Mouse (Mus musculus) embryonic facial prominence, embryonic 13.5 days (tissue): ENCODE measurements around the gene 1700010I14Rik. TPM values are rescaled to one million over a fixed set of nuclear protein-coding genes. Genes with fewer than 3 reads are reported as not detected.

Source experiments
- ATAC-seq: fragments of 200-750 bp; cut with Nextera tagmentation; 2 replicates; pipeline ENCODE4 v1.8.0; 2017; ENCODE audit warnings: low read depth; ENCODE audit not compliant: insufficient number of reproducible peaks, insufficient read depth, low FRiP score, low TSS enrichment
- H3K27ac ChIP-seq: fragments of 300-500 bp; sonication (generic); 2 replicates; pipeline ENCODE4 v1.5.1; 2015; ENCODE audit warnings: moderate library complexity, mild to moderate bottlenecking, inconsistent platforms
- H3K27me3 ChIP-seq: fragments of 300-500 bp; sonication (generic); 2 replicates; pipeline ENCODE4 v1.6.1; 2015; ENCODE audit warnings: mild to moderate bottlenecking, inconsistent platforms
- H3K36me3 ChIP-seq: fragments of 300-500 bp; sonication (generic); 2 replicates; pipeline ENCODE4 v1.6.1; 2015; ENCODE audit warnings: mild to moderate bottlenecking, inconsistent platforms
- H3K4me1 ChIP-seq: fragments of 300-500 bp; sonication (generic); 2 replicates; pipeline ENCODE4 v1.6.1; 2015; ENCODE audit warnings: inconsistent platforms
- H3K4me2 ChIP-seq: fragments of 300-500 bp; sonication (generic); 2 replicates; pipeline ENCODE4 v1.6.1; 2015; ENCODE audit warnings: moderate library complexity, mild to moderate bottlenecking, inconsistent platforms
- H3K4me3 ChIP-seq: fragments of 300-500 bp; sonication (generic); 2 replicates; pipeline ENCODE4 v1.5.1; 2015; ENCODE audit warnings: mild to moderate bottlenecking, inconsistent platforms
- H3K9ac ChIP-seq: fragments of 300-500 bp; sonication (generic); 2 replicates; pipeline ENCODE4 v1.6.1; 2015; ENCODE audit warnings: mild to moderate bottlenecking, inconsistent platforms
- H3K9me3 ChIP-seq: fragments of 300-500 bp; sonication (generic); 2 replicates; pipeline ENCODE4 v1.6.1; 2016; ENCODE audit warnings: inconsistent platforms
- WGBS: fragments of 180-500 bp; shearing (Covaris S2); methylation state at CpG from one replicate; pipeline ENCODE4 v1.1.7; 2015; ENCODE audit warnings: mixed read lengths; 5-methylcytosine and 5-hydroxymethylcytosine counted together
- polyA plus RNA-seq: library from polyadenylated mRNA; unstranded; fragments of >200 nt; fragmentation: Nextera tagmentation; extraction: Ambion mirVana; gene quantifications from 2 replicates; pipeline ENCODE4 v1.2.1, GENCODE M21; 2015

Gene 1700010I14Rik
- polyA plus RNA-seq, 1 experiment from 2014 or later, result 1.00 TPM

GRCm38 (mm10) chr17:9030181-9030580, 42.0 kb downstream of the 1700010I14Rik start:
- H3K27ac ChIP-seq, result no peak overlapping the region
- H3K9me3 ChIP-seq, result no peaks in the 10 kb centered on the region
- H3K9ac ChIP-seq, result no peak overlapping the region
- no peaks in the 10 kb centered on the region for H3K27me3 ChIP-seq
- H3K4me2 ChIP-seq, result no peak overlapping the region
- H3K4me3 ChIP-seq, result no peak overlapping the region
- ATAC-seq, result no peak
- 60% methylated on average over 5 of the region's 5 CpGs for WGBS
- peaks cover 12% of the 10 kb centered on the region for H3K4me1 ChIP-seq
- H3K36me3 ChIP-seq, result no peaks in the 10 kb centered on the region

- Histone ChIP-seq H3K4me1 (peaks cover 12% of the 10 kb centered on the region), H3K4me3 (no peak overlapping the region), H3K27ac (no peak overlapping the region), H3K4me2 (peak overlapping the region; percentile 49), H3K9ac (0 out of 2 replicates have a peak overlapping the region, but pooled peaks have one; percentile 32), H3K36me3 (no peaks in the 10 kb centered on the region), H3K9me3 (no peaks in the 10 kb centered on the region), H3K27me3 (no peaks in the 10 kb centered on the region)
- WGBS, result 14% methylated on average over 24 of the region's 24 CpGs
- ATAC-seq, result peak; percentile 64
Observed at GRCm38 (mm10) chr17:9031241-9032141, 43.4 kb downstream of the 1700010I14Rik start.

DNA sequence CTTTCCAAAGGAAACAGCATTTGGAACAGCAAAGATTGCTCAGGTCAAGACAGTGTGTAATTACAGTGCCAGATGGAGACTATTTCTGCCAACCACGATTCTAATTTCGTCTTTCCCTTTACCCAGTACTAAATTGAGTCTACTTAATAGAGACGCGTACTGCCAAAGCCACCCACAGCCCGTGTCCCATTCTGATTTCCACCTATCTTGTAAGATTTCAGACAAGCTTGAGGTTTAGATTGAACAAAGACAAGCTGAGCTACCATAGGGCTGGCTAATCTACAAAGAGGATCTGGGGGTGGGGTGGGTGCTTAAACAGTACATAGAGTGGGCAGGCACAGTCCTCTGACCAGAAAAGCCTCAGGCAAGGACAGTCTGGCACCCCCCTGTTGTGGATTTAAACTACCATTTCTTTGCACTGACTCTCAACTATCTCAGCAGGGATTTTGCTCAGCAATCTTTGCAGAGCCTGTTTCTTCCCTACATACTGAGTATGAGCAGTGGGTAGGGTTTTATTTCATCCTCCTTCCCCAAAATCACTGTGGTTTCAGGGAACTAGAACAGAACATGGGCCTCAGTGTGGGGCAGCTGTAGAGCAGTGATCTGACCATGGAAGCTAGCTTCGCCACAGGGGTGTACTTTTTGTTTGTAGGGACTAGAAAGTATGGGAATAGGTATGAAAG, 44.4 kb downstream of the 1700010I14Rik start:
- H3K9ac ChIP-seq, result no peak overlapping the region
- H3K27me3 ChIP-seq, result no peaks in the 10 kb centered on the region
- no peaks in the 10 kb centered on the region for H3K9me3 ChIP-seq
- H3K36me3 ChIP-seq, result no peaks in the 10 kb centered on the region
- no peak overlapping the region for H3K4me2 ChIP-seq
- H3K27ac ChIP-seq, result no peak overlapping the region
- H3K4me1 ChIP-seq, result peaks cover 12% of the 10 kb centered on the region
- 53% methylated on average over 6 of the region's 6 CpGs for WGBS
- no peak for ATAC-seq
- H3K4me3 ChIP-seq, result no peak overlapping the region

- Histone ChIP-seq H3K9me3 (no peaks in the 10 kb centered on the region), H3K27ac (no peak overlapping the region), H3K9ac (no peak overlapping the region), H3K4me1 (peaks cover 12% of the 10 kb centered on the region), H3K4me3 (no peak overlapping the region), H3K36me3 (no peaks in the 10 kb centered on the region), H3K27me3 (no peaks in the 10 kb centered on the region), H3K4me2 (no peak overlapping the region)
- 79% methylated on average over 5 of the region's 5 CpGs for WGBS
- no peak for ATAC-seq
Observed at GRCm38 (mm10) chr17:9033511-9033910, 45.4 kb downstream of the 1700010I14Rik start.

DNA sequence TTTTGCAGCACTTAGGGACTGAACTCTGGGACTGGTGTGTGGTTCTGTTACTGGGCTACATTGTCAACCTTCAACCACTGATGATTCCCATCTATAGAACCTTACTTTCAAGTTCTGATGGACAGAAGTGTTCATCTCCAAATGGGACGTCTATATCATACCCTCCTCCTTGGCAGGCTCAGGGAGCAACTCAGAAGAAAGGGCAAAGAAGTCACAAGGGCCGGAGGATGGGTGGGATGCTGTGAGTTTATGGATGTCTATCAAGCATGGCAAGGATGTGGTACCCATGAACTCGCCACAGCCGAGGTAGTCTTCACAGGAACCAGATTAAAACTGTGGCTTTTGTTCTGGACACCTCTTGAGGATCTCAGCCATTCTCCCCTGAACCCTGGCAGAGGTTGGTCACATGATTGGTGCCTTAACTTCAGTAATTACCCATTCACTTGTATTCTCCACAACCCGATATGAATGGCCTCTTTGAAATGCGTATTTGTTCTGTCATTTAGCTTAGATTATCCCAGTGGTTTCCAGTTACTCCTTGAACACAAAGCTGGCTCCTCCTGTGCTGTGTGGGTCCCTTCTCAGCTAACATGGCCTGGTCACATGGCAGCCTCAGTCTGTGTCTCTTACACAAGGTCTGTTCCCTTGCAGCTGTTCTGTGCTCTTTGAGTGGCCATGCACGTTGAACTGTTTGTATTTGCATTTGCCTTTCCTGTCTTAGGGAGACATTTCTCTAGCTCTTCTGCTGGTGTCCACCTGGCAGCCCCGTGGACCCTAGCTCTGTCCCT, 47.6 kb downstream of the 1700010I14Rik start:
- no peak overlapping the region for H3K27ac ChIP-seq
- H3K4me3 ChIP-seq, result no peak overlapping the region
- WGBS, result 58% methylated on average over 8 of the region's 8 CpGs
- H3K27me3 ChIP-seq, result no peaks in the 10 kb centered on the region
- ATAC-seq, result no peak
- H3K9me3 ChIP-seq, result no peaks in the 10 kb centered on the region
- no peaks in the 10 kb centered on the region for H3K36me3 ChIP-seq
- H3K4me1 ChIP-seq, result peaks cover 12% of the 10 kb centered on the region
- no peak overlapping the region for H3K4me2 ChIP-seq
- no peak overlapping the region for H3K9ac ChIP-seq

GRCm38 (mm10) chr17:9042723-9043122, 54.6 kb downstream of the 1700010I14Rik start:
- Histone ChIP-seq H3K4me3 (no peak overlapping the region), H3K27ac (no peak overlapping the region), H3K27me3 (no peaks in the 10 kb centered on the region), H3K9ac (no peak overlapping the region), H3K9me3 (no peaks in the 10 kb centered on the region), H3K4me1 (no peaks in the 10 kb centered on the region), H3K4me2 (no peak overlapping the region), H3K36me3 (no peaks in the 10 kb centered on the region)
- ATAC-seq, result no peak
- WGBS, result 55% methylated on average over 2 of the region's 2 CpGs

DNA sequence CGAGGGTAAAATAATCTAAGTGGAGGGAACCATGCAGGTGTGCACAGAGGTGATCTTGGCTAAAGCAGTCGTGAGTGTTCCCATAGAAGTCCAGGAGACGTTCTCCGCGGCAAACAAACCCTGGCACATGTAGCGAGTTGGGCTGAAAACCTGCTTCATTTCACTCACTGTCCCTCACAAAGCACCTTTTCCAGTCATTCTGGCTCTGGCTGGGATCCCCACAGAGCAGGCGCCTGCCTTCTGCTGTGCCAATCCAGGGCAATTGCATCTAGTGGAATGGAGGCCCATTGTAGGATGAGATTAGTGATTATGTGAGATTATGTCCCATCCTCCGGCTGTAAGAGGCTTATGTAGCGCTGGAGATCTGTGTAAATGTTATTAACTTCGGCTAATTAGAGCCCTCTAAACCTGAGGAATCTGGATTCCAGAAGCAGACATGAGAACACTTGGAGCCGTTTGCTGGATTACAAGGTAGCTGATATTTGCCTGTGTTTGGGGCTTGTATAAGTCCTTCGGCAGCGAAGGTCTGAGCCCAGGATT, 64.4 kb downstream of the 1700010I14Rik start:
- no peaks in the 10 kb centered on the region for H3K36me3 ChIP-seq
- ATAC-seq, result no peak
- no peak overlapping the region for H3K4me3 ChIP-seq
- H3K9ac ChIP-seq, result no peak overlapping the region
- H3K4me2 ChIP-seq, result no peak overlapping the region
- H3K9me3 ChIP-seq, result no peaks in the 10 kb centered on the region
- H3K27me3 ChIP-seq, result no peaks in the 10 kb centered on the region
- H3K27ac ChIP-seq, result no peak overlapping the region
- H3K4me1 ChIP-seq, result no peaks in the 10 kb centered on the region
- 69% methylated on average over 13 of the region's 13 CpGs for WGBS

DNA sequence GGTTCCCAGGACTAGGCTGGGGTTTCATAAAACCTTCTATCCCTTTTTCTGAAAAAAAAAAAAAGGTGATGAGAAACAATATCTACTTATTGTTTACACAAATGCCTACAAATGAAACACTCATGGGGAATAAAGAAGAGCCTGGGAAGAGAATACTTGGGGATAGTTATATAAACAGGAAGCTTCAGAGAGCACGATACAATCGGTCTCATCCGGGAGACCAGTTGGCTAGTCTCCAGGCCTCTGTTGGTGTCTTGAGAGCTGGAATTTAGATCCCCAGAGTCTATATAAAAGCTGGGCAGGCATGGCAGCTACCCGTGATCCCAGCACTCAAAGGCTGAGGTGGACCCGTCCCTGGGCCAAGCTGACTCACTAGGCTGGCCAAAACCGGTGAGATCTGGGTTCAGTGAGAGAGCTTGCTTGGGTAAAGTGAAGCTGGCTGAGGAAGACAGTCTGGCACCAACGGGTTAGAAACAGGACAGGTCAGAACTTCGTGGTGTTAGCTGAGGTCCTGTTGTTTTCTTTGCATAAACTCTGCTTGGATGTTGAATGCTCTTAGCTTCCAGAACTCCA, 71.3 kb downstream of the 1700010I14Rik start:
- no peak overlapping the region for H3K4me2 ChIP-seq
- H3K36me3 ChIP-seq, result no peaks in the 10 kb centered on the region
- no peaks in the 10 kb centered on the region for H3K9me3 ChIP-seq
- ATAC-seq, result no peak
- 78% methylated on average over 8 of the region's 8 CpGs for WGBS
- H3K9ac ChIP-seq, result no peak overlapping the region
- H3K4me3 ChIP-seq, result no peak overlapping the region
- no peak overlapping the region for H3K27ac ChIP-seq
- no peaks in the 10 kb centered on the region for H3K4me1 ChIP-seq
- H3K27me3 ChIP-seq, result no peaks in the 10 kb centered on the region
